Mouse (Mus musculus) midbrain, embryonic 14.5 days (tissue): ENCODE measurements around the gene Lrrc10. TPM values are rescaled to one million over a fixed set of nuclear protein-coding genes. Genes with fewer than 3 reads are reported as not detected.

ENCODE experiments used
- ATAC-seq: fragments of 200-750 bp; cut with Nextera tagmentation; 2 replicates; pipeline ENCODE4 v1.8.0; 2017; ENCODE audit warnings: moderate number of reproducible peaks, moderate library complexity; ENCODE audit not compliant: low FRiP score, low TSS enrichment
- DNase-seq: peaks from one replicate; pipeline ENCODE4 v3.0.0-alpha.2; 2015
- H3K27ac ChIP-seq: fragments of 300-500 bp; sonication (generic); replicated peaks from 2 replicates; pipeline ENCODE4 v1.5.1; 2014; ENCODE audit warnings: mild to moderate bottlenecking, low read depth, low read length, moderate library complexity
- H3K27me3 ChIP-seq: fragments of 300-500 bp; sonication (generic); 2 replicates; pipeline ENCODE4 v1.6.1; 2014; ENCODE audit warnings: low read length, control low read depth, mixed read lengths; ENCODE audit not compliant: control insufficient read depth, insufficient read depth
- H3K36me3 ChIP-seq: fragments of 300-500 bp; sonication (generic); 2 replicates; pipeline ENCODE4 v1.6.1; 2014; ENCODE audit warnings: low read length, control low read depth; ENCODE audit not compliant: control insufficient read depth, insufficient read depth
- H3K4me1 ChIP-seq: fragments of 300-500 bp; sonication (generic); 2 replicates; pipeline ENCODE4 v1.6.1; 2014; ENCODE audit warnings: mild to moderate bottlenecking, antibody characterized with exemption, low read length, control low read depth; ENCODE audit not compliant: control insufficient read depth, insufficient read depth
- H3K4me2 ChIP-seq: fragments of 300-500 bp; sonication (generic); 2 replicates; pipeline ENCODE4 v1.6.1; 2014; ENCODE audit warnings: mild to moderate bottlenecking, low read length, moderate library complexity
- H3K4me3 ChIP-seq: fragments of 300-500 bp; sonication (generic); replicated peaks from 2 replicates; pipeline ENCODE4 v1.5.1; 2014; ENCODE audit warnings: low read depth, low read length
- H3K9ac ChIP-seq: fragments of 300-500 bp; sonication (generic); replicated peaks from 2 replicates; pipeline ENCODE4 v1.6.1; 2014; ENCODE audit warnings: mild to moderate bottlenecking, low read length, moderate library complexity
- H3K9me3 ChIP-seq: fragments of 300-500 bp; sonication (generic); 2 replicates; pipeline ENCODE4 v1.6.1; 2016; ENCODE audit warnings: low read length, control low read depth, mixed read lengths; ENCODE audit not compliant: control insufficient read depth
- WGBS: fragments of 180-500 bp; shearing (Covaris S2); extraction: QIAGEN DNeasy Blood & Tissue Kit; methylation state at CpG from one replicate; pipeline ENCODE4 v1.1.7; 2014; 5-methylcytosine and 5-hydroxymethylcytosine counted together
- polyA plus RNA-seq: library from polyadenylated mRNA; unstranded; fragments of >200 nt; fragmentation: Nextera tagmentation; extraction: Ambion mirVana; gene quantifications from 2 replicates; pipeline ENCODE4 v1.2.1, GENCODE M21; 2014

Lrrc10 gene
- not detected in 2 replicates for polyA plus RNA-seq

DNA sequence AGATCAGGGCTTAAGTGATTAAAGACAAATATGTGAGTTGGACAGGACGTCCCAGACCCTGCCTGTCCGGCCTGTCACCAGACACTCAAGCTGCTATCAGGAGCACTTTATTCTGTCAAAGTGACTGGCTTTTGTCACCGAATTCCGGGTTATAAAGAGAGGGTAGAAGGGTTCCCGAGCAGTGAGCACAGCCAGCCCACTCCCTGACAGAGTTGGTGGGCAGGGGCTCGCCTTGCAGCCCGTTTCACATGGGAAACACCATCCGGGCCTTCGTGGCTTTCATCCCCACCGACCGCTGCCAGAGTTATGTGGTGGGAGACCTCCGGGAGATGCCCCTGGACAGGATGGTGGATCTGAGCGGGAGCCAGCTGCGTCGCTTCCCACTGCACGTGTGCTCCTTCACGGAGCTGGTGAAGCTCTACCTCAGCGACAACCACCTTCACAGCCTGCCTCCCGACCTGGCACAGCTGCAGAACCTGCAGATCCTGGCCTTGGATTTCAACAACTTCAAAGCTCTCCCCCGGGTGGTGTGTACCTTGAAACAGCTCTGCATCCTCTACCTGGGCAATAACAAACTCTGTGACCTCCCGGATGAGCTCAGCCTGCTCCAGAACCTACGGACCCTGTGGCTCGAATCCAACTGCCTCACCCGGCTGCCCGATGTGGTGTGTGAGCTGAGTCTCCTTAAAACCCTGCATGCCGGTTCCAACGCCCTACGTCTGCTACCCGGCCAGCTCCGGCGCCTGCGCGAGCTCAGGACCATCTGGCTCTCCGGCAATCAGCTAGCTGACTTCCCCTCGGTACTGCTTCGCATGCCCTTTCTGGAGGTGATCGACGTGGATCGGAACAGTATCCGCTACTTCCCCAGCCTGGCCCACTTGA lies at the start of gene Lrrc10:
Gene Lrrc10 (plus strand): TSS at position 167 of the 882 bp plus-strand sequence.
- ATAC-seq, result no peak
- Histone ChIP-seq H3K27me3 (no peaks in the 10 kb centered on the region), H3K36me3 (peaks cover 12% of the 10 kb centered on the region), H3K4me3 (no peak within 1 kb of the TSS), H3K9me3 (no peaks in the 10 kb centered on the region), H3K9ac (no peak within 1 kb of the TSS), H3K27ac (no peak within 1 kb of the TSS), H3K4me2 (peak within 1 kb of the TSS; percentile 39), H3K4me1 (0 out of 2 replicates have a peak, but pooled peaks cover 4% of the 10 kb centered on the region)
- DNase-seq, result peak; percentile 35
- 45% methylated on average over 40 of the region's 40 CpGs for WGBS

DNA sequence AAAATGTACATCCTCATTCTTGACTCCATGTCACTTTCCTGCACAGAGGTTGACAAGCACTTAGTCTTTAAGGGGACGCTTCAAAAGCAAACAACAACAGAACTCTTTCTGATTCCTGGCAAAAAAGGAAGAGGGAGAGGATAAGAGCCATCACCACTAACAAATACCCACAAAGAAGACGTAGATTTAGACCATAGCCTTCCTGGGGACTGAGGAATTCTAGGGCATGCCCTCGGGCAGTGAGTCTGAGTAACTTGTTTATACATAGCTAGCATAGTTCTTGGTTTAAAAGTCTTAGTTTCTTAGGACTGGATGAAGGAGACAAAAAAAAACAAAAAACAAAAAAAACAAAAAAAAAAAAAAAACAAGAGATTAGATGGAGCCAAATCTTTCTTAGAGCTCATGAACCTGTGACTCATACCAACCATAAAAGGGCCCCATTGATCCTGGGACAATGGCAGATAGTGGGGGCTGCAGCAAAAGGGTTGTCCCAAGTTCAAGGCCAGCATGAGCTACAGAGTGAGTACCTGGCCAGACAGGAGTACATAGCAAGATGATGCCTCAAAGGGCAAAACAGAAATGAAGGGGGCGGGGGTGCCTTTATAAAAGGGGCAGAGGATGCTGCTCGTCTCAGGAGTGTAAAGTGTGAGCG lies 49.4 kb upstream of the Lrrc10 start:
- no peak overlapping the region for H3K9ac ChIP-seq
- H3K4me3 ChIP-seq, result no peak overlapping the region
- no peak overlapping the region for H3K4me2 ChIP-seq
- H3K36me3 ChIP-seq, result no peaks in the 10 kb centered on the region
- 74% methylated on average over 6 of the region's 6 CpGs for WGBS
- H3K27ac ChIP-seq, result no peak overlapping the region
- DNase-seq (no peak), ATAC-seq (no peak)
- no peaks in the 10 kb centered on the region for H3K27me3 ChIP-seq
- H3K9me3 ChIP-seq, result no peaks in the 10 kb centered on the region
- no peaks in the 10 kb centered on the region for H3K4me1 ChIP-seq

DNA sequence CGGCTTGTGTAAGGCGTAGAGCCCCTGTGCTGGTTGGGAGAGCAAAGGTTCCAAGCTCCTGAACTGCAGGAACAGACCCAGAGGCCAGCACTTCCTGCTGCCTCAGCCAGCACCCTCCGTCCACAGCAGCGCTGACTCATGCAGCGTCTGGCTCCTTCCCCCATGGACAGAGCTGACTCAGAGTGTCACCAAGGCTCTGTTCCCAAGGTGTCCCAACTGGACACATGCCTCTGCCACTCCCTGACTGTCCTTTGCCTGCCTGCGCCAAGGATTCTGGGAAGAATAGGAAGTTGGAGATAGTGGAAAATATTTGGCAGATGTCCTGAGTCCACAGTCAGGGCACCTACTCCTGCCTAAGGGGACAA lies 48.9 kb upstream of the Lrrc10 start:
- no peaks in the 10 kb centered on the region for H3K27me3 ChIP-seq
- WGBS, result 86% methylated on average over 6 of the region's 6 CpGs
- no peak overlapping the region for H3K4me3 ChIP-seq
- H3K4me1 ChIP-seq, result no peaks in the 10 kb centered on the region
- no peak for DNase-seq
- ATAC-seq, result no peak
- no peak overlapping the region for H3K4me2 ChIP-seq
- H3K36me3 ChIP-seq, result no peaks in the 10 kb centered on the region
- no peak overlapping the region for H3K27ac ChIP-seq
- H3K9me3 ChIP-seq, result no peaks in the 10 kb centered on the region
- H3K9ac ChIP-seq, result no peak overlapping the region

DNA sequence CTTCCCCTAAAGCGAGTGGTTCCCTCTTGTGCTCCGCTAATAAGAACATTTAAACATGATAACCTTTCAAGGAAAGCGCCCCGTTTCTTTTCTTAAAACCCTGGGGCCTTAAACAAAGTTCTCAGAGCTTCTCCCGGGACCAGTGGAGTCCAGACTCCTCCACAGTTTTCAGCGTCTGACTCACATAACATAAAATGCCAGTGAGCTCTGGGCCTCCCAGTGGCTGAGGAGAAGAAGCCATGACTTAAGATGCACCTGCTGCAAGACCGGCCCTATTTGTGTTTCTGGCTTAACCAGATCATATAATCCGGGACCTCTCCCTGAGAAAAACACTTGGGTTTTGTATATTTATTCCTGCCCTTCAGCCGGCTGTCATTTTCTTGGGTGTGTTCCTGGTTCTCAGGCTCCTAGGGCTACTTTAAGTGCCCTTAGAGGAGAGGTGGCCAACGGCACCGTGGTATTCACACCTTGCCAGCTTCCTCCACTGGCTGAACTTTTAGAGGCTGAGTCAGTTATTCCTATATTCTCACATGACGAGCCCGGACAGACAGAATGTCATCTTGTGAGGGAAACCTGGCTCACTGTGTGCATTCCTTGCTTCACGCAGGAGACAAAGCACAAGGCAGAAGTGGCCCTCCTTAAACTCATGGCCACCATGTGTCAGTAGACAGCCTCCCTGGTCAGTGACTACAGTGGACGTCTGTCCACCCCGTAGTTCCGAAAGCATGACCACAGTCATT lies 46.3 kb upstream of the Lrrc10 start:
- Histone ChIP-seq H3K4me3 (no peak overlapping the region), H3K9ac (no peak overlapping the region), H3K9me3 (no peaks in the 10 kb centered on the region), H3K27me3 (no peaks in the 10 kb centered on the region), H3K27ac (no peak overlapping the region), H3K36me3 (no peaks in the 10 kb centered on the region), H3K4me1 (no peaks in the 10 kb centered on the region), H3K4me2 (no peak overlapping the region)
- 84% methylated on average over 17 of the region's 17 CpGs for WGBS
- no peak for ATAC-seq
- no peak for DNase-seq

DNA sequence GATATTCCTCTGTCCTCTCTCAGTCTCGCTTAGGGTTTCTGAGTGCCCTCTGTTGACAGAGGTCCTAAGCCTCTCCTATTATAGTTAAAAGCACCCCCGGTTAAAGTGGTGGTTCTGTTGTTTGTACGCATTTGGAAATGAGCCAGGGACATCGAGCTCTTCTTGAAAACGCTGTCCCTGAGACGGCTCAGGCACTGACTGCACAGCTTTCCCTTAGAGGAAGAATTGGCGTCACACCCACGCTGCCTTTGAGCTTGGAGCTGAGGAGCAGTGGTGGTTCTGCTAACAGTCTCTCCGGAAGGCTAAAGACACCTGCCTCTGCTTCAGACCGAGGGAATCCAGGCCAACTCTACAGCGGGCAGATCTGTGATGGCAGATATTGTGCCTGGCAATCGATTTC lies 44.2 kb upstream of the Lrrc10 start:
- Histone ChIP-seq H3K4me2 (no peak overlapping the region), H3K9me3 (no peaks in the 10 kb centered on the region), H3K9ac (no peak overlapping the region), H3K4me3 (no peak overlapping the region), H3K4me1 (peaks cover 10% of the 10 kb centered on the region; the same call in 1 of the 2 replicates), H3K36me3 (no peaks in the 10 kb centered on the region), H3K27ac (no peak overlapping the region), H3K27me3 (no peaks in the 10 kb centered on the region)
- DNase-seq (no peak), ATAC-seq (no peak)
- 63% methylated on average over 12 of the region's 12 CpGs for WGBS

DNA sequence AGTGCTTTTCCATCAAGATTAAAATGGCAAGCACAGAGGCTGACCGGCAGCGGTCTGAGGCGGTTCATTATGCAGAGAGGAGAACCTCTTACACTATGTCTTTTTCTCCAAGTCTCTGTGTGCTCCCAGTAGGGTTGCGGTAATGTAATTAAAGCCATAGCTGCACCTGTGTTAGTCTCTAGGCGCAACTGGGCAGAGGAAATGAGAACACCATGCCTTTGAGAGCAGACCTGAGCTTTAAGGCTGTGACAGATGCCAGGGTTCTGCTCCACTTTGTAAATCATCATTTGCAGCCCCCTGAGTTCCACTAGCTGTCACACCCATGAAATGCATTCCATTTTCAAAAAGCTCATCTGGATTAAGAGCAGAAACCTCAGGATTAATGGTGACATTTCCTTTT lies 40.4 kb upstream of the Lrrc10 start:
- DNase-seq (peak; percentile 40), ATAC-seq (no peak)
- H3K9me3 ChIP-seq, result no peaks in the 10 kb centered on the region
- no peak overlapping the region for H3K4me2 ChIP-seq
- H3K27ac ChIP-seq, result 0 out of 2 replicates have a peak overlapping the region, but pooled peaks have one; percentile 37
- no peaks in the 10 kb centered on the region for H3K36me3 ChIP-seq
- no peak overlapping the region for H3K4me3 ChIP-seq
- H3K9ac ChIP-seq, result no peak overlapping the region
- no peaks in the 10 kb centered on the region for H3K27me3 ChIP-seq
- peaks cover 12% of the 10 kb centered on the region; the same call in 1 of the 2 replicates for H3K4me1 ChIP-seq
- 47% methylated on average over 5 of the region's 5 CpGs for WGBS

DNA sequence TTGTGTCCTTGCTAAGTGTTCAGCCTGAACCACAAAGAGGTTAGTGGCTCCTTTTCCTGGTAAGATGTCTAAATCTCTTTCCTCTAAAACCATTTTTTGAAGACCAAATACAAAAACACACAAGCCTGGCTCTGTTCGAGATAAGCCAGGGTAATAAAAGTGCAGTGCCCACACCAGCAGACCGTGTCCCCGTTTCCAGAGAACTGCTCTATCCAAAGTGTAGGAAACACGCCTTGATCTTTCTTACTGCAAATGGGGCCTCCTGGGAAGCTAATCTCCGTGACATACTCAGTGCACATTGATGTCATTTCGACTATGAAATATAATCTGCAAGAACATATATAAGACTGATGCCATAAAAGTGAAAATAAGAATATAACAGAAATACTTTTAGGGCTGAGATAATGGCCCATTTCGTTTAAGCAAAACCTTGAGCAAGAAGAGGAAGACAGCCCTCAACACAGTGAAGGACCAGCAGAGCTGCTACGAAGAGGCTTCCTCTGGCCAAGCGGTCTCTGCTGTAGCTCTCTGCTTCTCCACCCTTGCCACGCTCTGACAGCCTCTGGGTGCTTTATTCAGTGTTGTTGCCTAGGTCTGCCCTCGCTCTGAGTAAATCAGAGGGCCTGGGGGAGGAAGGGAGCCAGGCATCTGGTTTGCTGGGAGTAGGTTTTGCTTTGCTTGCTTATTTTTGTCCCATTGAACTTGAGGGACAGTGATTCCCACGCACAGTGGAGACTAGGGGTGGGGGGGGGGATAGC lies 39.3 kb upstream of the Lrrc10 start:
- peaks cover 12% of the 10 kb centered on the region; the same call in 1 of the 2 replicates for H3K4me1 ChIP-seq
- no peak overlapping the region for H3K4me3 ChIP-seq

DNA sequence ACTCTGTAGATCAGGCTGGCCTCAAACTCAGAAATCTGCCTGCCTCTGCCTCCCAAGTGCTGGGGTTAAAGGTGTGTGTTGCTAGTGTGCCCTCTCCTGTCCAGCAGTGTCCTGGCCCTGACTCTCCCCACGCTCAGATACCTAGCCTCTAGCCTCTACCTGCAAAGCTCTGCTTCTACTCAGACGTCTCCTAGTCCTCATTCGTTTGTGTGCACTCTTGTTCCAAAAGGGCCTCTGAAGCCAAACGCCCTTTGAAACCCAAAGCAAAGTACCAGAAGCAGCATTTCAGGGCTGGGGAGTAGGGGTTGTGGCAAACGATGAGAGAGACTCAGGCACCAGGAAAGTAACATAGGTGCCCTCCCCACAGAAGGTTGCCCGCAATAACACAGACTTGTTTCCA lies 35.5 kb upstream of the Lrrc10 start:
- no peak overlapping the region for H3K4me2 ChIP-seq
- H3K36me3 ChIP-seq, result no peaks in the 10 kb centered on the region
- ATAC-seq (no peak), DNase-seq (no peak)
- H3K9me3 ChIP-seq, result no peaks in the 10 kb centered on the region
- no peak overlapping the region for H3K27ac ChIP-seq
- H3K4me3 ChIP-seq, result no peak overlapping the region
- peaks cover 14% of the 10 kb centered on the region; the same call in 1 of the 2 replicates for H3K4me1 ChIP-seq
- no peak overlapping the region for H3K9ac ChIP-seq
- H3K27me3 ChIP-seq, result no peaks in the 10 kb centered on the region
- 91% methylated on average over 6 of the region's 6 CpGs for WGBS

More for the DNA sequence above, 39.3 kb upstream of the Lrrc10 start:
- no peak overlapping the region for H3K4me2 ChIP-seq
- H3K9me3 ChIP-seq, result no peaks in the 10 kb centered on the region
- no peaks in the 10 kb centered on the region for H3K27me3 ChIP-seq
- DNase-seq (no peak), ATAC-seq (no peak)
- H3K36me3 ChIP-seq, result no peaks in the 10 kb centered on the region
- no peak overlapping the region for H3K27ac ChIP-seq
- 54% methylated on average over 12 of the region's 12 CpGs for WGBS
- H3K9ac ChIP-seq, result no peak overlapping the region
